Mouse (Mus musculus) lung, postnatal 0 days (tissue): ENCODE measurements at regions not wholly inside any gene's neighbourhood (a gene's known extent, or its start where the extent isn't known, plus 50 kb on each side); places are given as distances from the start of the nearest gene placed in this dataset.

ENCODE experiments used
- CTCF ChIP-seq: IDR thresholded peaks from 2 replicates; pipeline ENCODE4 v1.5.1; 2016; ENCODE audit warnings: antibody characterized with exemption, mild to moderate bottlenecking
- EP300 ChIP-seq: IDR thresholded peaks from 2 replicates; pipeline ENCODE4 v1.6.1; 2016; ENCODE audit warnings: antibody characterized with exemption, mild to moderate bottlenecking, control low read depth

DNA sequence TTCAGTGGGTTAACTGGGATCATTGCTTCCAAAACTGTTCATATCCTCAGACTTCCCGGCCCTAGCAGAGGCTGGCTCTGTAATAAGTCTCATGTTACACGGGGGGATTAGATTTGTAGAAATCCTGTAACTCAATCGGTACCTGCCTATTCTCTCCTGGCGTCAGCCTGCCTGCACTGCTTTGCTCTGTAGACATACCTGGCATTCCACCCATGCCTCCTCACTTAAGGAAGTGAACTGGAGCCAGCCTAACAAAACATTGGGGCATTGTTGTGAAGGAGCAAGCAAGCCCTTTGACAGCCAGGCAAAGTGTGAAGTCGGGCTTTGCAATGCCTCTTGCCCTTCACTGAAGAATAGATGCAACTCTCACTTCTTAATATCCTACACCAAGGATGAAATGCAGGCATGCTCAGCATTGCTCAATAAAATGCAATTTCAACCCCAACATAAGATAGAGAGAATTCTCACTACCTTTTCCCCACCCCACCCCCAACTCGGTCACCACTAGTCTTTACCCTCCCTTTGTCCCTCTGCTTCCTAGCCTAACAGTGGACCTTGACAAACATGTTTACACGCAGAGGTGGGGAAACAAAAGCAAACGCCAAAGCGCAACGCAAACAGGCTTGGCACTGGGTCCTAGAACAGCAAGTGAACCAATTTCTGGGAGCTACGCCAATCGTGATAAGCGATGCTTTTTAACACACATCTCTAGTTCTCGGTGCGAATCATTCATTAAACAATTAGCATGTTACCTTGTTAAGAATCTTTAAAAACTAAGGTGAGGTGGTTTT is 133.9 kb upstream of the Isl1 start:
- TF ChIP-seq CTCF (no peak), EP300 (peak; percentile 8; the same call in 1 of the 2 replicates)
